Mouse (Mus musculus): ENCODE measurements around the gene Bcas3. TPM values are rescaled to one million over a fixed set of nuclear protein-coding genes. Genes with fewer than 3 reads are reported as not detected.

Gene Bcas3
- polyA plus RNA-seq, 1 experiment from 2014 or later = 19.1 TPM

DNA sequence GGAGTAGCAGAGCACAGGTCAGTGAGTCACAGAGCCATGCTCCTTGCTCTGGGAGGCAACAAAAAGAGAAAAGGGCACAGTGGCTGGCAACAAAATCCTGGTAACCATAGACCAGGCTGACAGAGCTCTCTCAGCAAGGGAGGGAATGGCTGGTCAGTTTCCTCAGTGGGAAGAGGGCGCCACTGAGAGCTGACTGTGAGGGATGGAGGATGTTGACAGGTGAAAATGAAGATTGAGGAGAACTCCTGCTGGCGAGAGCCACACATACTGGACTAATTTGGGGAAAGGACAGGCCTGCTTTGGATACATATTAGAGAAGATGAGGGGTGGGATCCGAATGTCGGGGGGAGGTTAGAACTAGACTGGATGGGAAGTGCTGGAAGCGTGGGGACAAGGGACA, 272.2 kb downstream of the Bcas3 start:
- Histone ChIP-seq H3K9ac (ENCODE audit: low read depth, low read length) (no peak overlapping the region), H3K4me2 (ENCODE audit: low read depth, low read length) (no peak overlapping the region)
- 61% methylated on average over 5 of the region's 5 CpGs for WGBS (ENCODE audit: insufficient replicate concordance)

DNA sequence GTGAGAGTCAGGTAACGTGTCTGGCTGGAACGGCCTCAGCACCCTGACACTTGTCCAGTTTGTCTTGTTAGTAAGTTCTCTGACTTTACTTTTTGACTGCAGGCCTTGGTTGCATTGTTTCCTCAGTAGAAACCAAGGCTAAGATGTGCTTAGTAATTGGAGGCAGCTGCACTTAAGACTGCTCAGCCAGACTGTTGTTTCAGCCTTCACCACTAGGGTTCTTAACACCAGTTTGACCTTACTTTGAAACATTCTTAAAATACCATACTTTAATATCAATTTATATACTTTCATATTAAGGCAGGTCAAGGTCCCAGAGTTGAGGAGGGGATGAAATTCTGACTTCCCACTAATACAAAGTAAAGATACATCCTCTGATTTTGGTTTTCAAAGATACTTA, 273.9 kb downstream of the Bcas3 start:
- WGBS (ENCODE audit: insufficient replicate concordance) = 80% methylated on average over 2 of the region's 2 CpGs
- no peaks in the 10 kb centered on the region for H3K27me3 ChIP-seq (ENCODE audit: control insufficient read depth, insufficient read depth, low read depth, low read length)
- H3K9ac ChIP-seq (ENCODE audit: low read depth, low read length) = no peak overlapping the region
- H3K27ac ChIP-seq (ENCODE audit: low read length) = no peak overlapping the region
- H3K36me3 ChIP-seq (ENCODE audit: control insufficient read depth, insufficient read depth) = no peaks in the 10 kb centered on the region
- peaks cover 8% of the 10 kb centered on the region for H3K4me1 ChIP-seq (ENCODE audit: control insufficient read depth, low read depth, low read length)
- H3K4me2 ChIP-seq (ENCODE audit: low read depth, low read length) = no peak overlapping the region
- H3K4me3 ChIP-seq (ENCODE audit: low read depth, low read length) = no peak overlapping the region
- ATAC-seq (ENCODE audit: low read depth) = no peak
- no peaks in the 10 kb centered on the region for H3K9me3 ChIP-seq (replicated peaks; ENCODE audit: control insufficient read depth, low read length)

More for the DNA sequence above, 272.2 kb downstream of the Bcas3 start:
- Histone ChIP-seq H3K4me3 (ENCODE audit: low read depth, low read length) (no peak overlapping the region), H3K9me3 (replicated peaks; ENCODE audit: control insufficient read depth, low read length) (no peaks in the 10 kb centered on the region), H3K36me3 (ENCODE audit: control insufficient read depth, insufficient read depth) (no peaks in the 10 kb centered on the region), H3K27ac (ENCODE audit: low read length) (no peak overlapping the region), H3K27me3 (ENCODE audit: control insufficient read depth, insufficient read depth, low read depth, low read length) (no peaks in the 10 kb centered on the region), H3K4me1 (ENCODE audit: control insufficient read depth, low read depth, low read length) (peaks cover 8% of the 10 kb centered on the region)
- ATAC-seq (ENCODE audit: low read depth) = no peak

DNA sequence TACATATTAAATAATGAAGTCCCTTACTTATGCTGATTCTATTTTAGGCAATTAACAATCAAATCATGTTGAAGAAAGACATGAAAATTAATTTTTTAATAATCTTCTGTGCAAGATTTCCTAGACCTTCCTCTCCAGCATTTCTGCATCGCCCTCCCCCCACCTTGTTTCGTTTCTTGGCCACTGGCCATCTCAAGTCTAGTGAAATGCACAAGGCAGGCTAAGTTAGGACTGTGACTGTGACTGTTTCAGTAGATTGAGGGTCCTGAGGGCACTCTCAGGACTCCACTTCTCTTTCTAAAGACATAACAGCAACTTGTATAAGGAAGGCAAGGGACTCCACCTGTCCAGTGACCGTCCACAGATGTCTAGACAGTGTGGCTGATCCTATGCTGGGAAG, 274.4 kb downstream of the Bcas3 start:
- H3K27ac ChIP-seq (ENCODE audit: low read length) = no peak overlapping the region
- WGBS (ENCODE audit: insufficient replicate concordance) = 80% methylated on average over 3 of the region's 3 CpGs
- no peak overlapping the region for H3K4me2 ChIP-seq (ENCODE audit: low read depth, low read length)

DNA sequence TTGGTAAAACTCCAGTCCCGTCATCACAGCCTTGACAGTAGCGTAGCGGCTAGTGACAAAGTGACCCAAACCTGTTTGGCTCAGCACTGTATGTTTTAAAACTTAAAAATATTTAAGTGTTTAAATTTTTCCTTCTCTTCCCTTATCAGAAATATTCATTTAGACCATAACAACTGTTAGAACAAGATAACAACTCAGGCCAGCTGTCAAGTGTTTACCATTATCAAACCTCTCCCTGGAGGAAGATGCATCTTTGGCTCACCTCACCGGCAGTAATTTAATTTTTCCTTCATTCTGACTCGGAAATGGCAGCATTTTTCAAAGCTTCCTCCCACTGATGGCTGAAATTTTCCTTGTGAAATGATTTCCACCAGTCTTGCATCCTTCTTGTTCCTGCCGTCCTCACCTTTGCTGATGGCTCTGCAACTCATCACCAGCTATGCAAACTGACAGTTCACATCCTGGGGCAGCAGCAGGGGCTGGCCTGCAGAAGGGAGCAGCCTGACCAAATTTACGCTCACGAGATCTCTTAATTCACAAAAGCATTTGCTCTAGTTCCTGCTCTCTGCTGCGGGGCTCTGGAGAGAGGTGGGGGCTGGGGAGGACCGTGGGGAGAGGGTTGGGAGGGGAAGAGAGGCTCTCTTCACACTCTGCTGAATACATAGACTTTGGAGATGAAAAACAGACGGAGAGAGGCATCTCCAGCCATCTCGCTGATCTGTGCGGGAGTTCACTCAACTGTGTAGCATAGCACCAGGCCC, 275.5 kb downstream of the Bcas3 start:
- peaks cover 10% of the 10 kb centered on the region for H3K4me1 ChIP-seq (ENCODE audit: control insufficient read depth, low read depth, low read length)
- no peak for ATAC-seq (ENCODE audit: low read depth)
- H3K4me2 ChIP-seq (ENCODE audit: low read depth, low read length) = no peak overlapping the region
- H3K9me3 ChIP-seq (replicated peaks; ENCODE audit: control insufficient read depth, low read length) = no peaks in the 10 kb centered on the region
- H3K4me3 ChIP-seq (ENCODE audit: low read depth, low read length) = no peak overlapping the region
- WGBS (ENCODE audit: insufficient replicate concordance) = 50% methylated on average over 13 of the region's 13 CpGs
- no peaks in the 10 kb centered on the region for H3K27me3 ChIP-seq (ENCODE audit: control insufficient read depth, insufficient read depth, low read depth, low read length)
- no peaks in the 10 kb centered on the region for H3K36me3 ChIP-seq (ENCODE audit: control insufficient read depth, insufficient read depth)
- H3K27ac ChIP-seq (ENCODE audit: low read length) = no peak overlapping the region
- no peak overlapping the region for H3K9ac ChIP-seq (ENCODE audit: low read depth, low read length)

More for the DNA sequence above, 274.4 kb downstream of the Bcas3 start:
- no peak for ATAC-seq (ENCODE audit: low read depth)
- no peaks in the 10 kb centered on the region for H3K36me3 ChIP-seq (ENCODE audit: control insufficient read depth, insufficient read depth)
- no peaks in the 10 kb centered on the region for H3K27me3 ChIP-seq (ENCODE audit: control insufficient read depth, insufficient read depth, low read depth, low read length)
- no peaks in the 10 kb centered on the region for H3K9me3 ChIP-seq (replicated peaks; ENCODE audit: control insufficient read depth, low read length)
- no peak overlapping the region for H3K4me3 ChIP-seq (ENCODE audit: low read depth, low read length)
- H3K4me1 ChIP-seq (ENCODE audit: control insufficient read depth, low read depth, low read length) = peaks cover 8% of the 10 kb centered on the region
- H3K9ac ChIP-seq (ENCODE audit: low read depth, low read length) = no peak overlapping the region

DNA sequence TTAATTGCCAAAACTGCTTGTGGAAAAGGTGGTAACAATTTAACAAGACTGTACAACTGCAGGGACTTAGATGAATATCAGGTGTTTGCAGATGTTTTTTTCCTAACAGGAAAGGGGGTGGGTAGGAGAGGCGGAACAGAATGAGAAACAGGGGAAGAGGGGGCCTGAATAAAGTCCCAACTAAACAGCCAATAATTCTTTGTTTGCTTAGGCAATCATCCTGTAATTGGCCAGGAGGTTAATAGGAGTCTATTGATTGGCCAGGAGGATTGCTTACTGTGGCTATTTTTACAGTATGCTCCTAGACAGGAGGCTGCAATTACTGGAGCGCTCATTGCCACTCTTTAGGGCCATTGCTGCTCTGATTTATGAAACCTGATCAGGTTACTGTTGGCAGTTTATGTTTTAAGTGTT, 279.6 kb downstream of the Bcas3 start:
- H3K27ac ChIP-seq (ENCODE audit: low read length) = no peak overlapping the region
- WGBS (ENCODE audit: insufficient replicate concordance) = 45% methylated on average over 2 of the region's 2 CpGs
- ATAC-seq (ENCODE audit: low read depth) = no peak

DNA sequence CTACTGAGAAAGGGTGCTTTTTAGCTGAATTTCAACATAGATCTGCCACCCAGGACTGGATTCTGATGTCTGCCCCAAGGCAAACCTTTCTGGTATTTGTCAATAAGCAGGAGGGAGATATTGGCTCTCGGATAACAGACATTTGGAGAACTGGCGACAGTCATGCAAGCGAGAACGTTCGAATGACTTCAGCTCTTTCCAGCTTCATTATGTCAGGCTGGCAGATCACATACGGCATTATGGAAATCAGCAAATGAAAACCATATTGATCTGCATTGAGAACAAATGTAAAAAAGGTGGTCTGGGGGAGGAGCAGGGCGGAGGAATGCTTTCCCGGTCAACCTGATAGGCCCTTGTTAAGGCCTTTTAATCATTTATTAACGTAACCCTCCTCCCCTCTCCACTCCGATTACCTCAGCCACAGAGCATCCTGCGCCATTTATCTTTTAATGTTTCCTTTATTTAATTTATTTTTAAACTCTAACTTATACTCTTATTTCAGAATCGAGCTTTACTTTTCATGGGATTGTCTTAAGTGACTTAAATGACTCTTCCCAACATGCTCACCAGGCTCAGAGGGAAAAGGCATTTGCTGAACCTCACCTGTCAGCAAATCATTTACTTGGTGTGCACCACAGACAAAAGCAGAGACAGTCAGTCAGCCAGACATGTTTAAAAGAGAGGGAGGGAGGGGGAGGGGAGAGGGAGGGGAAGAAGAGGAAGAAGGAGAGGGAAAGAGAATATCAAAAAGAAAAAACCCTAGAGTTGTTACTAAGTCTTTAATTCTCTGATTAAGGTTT, 285.9 kb downstream of the Bcas3 start:
- Histone ChIP-seq H3K4me1 (ENCODE audit: control insufficient read depth, low read depth, low read length) (peaks cover 6% of the 10 kb centered on the region), H3K4me3 (ENCODE audit: low read depth, low read length) (peak overlapping the region; percentile 28), H3K27me3 (ENCODE audit: control insufficient read depth, insufficient read depth, low read depth, low read length) (no peaks in the 10 kb centered on the region), H3K36me3 (ENCODE audit: control insufficient read depth, insufficient read depth) (no peaks in the 10 kb centered on the region), H3K27ac (ENCODE audit: low read length) (no peak overlapping the region), H3K9ac (ENCODE audit: low read depth, low read length) (no peak overlapping the region), H3K4me2 (ENCODE audit: low read depth, low read length) (peak overlapping the region; percentile 14; the same call in 1 of the 2 replicates), H3K9me3 (replicated peaks; ENCODE audit: control insufficient read depth, low read length) (no peaks in the 10 kb centered on the region)
- 0 out of 2 replicates have a peak, but pooled peaks have one; percentile 32 for ATAC-seq (ENCODE audit: low read depth)
- WGBS (ENCODE audit: insufficient replicate concordance) = 74% methylated on average over 12 of the region's 12 CpGs

More for the DNA sequence above, 279.6 kb downstream of the Bcas3 start:
- Histone ChIP-seq H3K27me3 (ENCODE audit: control insufficient read depth, insufficient read depth, low read depth, low read length) (no peaks in the 10 kb centered on the region), H3K36me3 (ENCODE audit: control insufficient read depth, insufficient read depth) (no peaks in the 10 kb centered on the region), H3K9me3 (replicated peaks; ENCODE audit: control insufficient read depth, low read length) (no peaks in the 10 kb centered on the region), H3K9ac (ENCODE audit: low read depth, low read length) (no peak overlapping the region), H3K4me1 (ENCODE audit: control insufficient read depth, low read depth, low read length) (peaks cover 10% of the 10 kb centered on the region), H3K4me3 (ENCODE audit: low read depth, low read length) (no peak overlapping the region), H3K4me2 (ENCODE audit: low read depth, low read length) (no peak overlapping the region)

DNA sequence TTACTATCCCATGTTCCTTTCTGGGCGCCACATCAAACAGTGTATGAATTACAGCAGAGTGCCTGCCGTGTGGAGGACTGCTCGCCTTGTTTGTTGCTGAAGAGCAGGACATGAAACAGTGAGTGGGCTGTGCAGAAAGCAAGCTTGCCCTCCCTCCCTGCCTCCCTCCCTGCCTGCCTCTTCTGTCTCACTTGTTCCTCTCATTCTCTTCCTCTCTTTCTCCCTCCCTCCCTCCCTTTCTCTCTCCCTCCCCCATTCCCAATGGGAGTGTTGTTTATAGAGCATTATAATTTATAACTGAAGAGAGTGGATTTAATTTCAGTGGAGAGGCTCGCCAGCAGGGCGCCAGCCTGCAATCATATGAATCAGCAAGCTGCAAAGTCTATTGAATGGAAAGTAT, 287.7 kb downstream of the Bcas3 start:
- Histone ChIP-seq H3K36me3 (ENCODE audit: control insufficient read depth, insufficient read depth) (no peaks in the 10 kb centered on the region), H3K27ac (ENCODE audit: low read length) (no peak overlapping the region), H3K27me3 (ENCODE audit: control insufficient read depth, insufficient read depth, low read depth, low read length) (no peaks in the 10 kb centered on the region), H3K9ac (ENCODE audit: low read depth, low read length) (no peak overlapping the region), H3K4me2 (ENCODE audit: low read depth, low read length) (no peak overlapping the region), H3K9me3 (replicated peaks; ENCODE audit: control insufficient read depth, low read length) (no peaks in the 10 kb centered on the region), H3K4me3 (ENCODE audit: low read depth, low read length) (no peak overlapping the region), H3K4me1 (ENCODE audit: control insufficient read depth, low read depth, low read length) (peaks cover 20% of the 10 kb centered on the region)
- no peak for ATAC-seq (ENCODE audit: low read depth)
- WGBS (ENCODE audit: insufficient replicate concordance) = 37% methylated on average over 5 of the region's 5 CpGs

DNA sequence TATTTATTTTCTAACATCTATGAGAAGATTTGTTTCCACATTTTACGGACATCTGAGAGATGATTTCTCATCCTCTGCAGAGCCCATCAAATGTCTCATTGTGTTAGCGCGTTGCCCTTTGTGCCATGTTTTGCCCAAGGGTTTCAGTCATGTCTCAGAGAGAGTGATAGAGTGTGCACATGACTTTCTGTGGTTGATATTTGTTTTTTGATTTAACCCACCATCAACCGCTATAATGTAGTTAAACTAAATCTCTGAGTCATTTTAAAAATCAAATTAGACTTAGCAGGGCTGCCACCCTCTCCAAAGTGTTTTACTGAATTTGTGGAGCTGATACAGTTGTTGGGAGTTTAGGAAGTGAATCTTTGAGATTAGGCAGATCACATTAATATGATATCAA, 288.5 kb downstream of the Bcas3 start:
- ATAC-seq (ENCODE audit: low read depth) = no peak
- Histone ChIP-seq H3K27ac (ENCODE audit: low read length) (no peak overlapping the region), H3K9ac (ENCODE audit: low read depth, low read length) (no peak overlapping the region), H3K27me3 (ENCODE audit: control insufficient read depth, insufficient read depth, low read depth, low read length) (no peaks in the 10 kb centered on the region), H3K4me1 (ENCODE audit: control insufficient read depth, low read depth, low read length) (peaks cover 20% of the 10 kb centered on the region), H3K4me2 (ENCODE audit: low read depth, low read length) (no peak overlapping the region), H3K4me3 (ENCODE audit: low read depth, low read length) (no peak overlapping the region), H3K9me3 (replicated peaks; ENCODE audit: control insufficient read depth, low read length) (no peaks in the 10 kb centered on the region), H3K36me3 (ENCODE audit: control insufficient read depth, insufficient read depth) (no peaks in the 10 kb centered on the region)
- WGBS (ENCODE audit: insufficient replicate concordance) = 73% methylated on average over 4 of the region's 4 CpGs

DNA sequence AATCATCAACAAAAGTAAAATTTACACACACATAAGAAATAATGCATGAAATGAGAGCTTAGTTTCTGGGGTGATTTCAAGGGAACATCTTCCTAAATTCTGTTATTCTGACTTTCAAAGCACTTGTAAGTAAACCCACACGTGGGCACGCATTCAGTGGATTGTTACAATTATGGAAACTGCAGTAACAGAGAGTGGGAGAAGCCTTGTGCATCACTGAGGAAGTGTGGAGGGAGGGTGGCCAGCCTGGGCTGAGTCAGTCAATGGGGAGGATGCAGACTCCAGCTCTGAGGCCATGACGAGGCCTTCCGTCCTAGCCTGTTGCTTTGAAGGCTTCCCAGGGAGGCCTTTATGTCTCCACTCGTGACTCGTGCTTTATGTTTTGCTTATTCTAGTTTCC, 289.6 kb downstream of the Bcas3 start:
- Histone ChIP-seq H3K4me3 (ENCODE audit: low read depth, low read length) (no peak overlapping the region), H3K9me3 (replicated peaks; ENCODE audit: control insufficient read depth, low read length) (no peaks in the 10 kb centered on the region), H3K4me2 (ENCODE audit: low read depth, low read length) (no peak overlapping the region), H3K9ac (ENCODE audit: low read depth, low read length) (no peak overlapping the region), H3K4me1 (ENCODE audit: control insufficient read depth, low read depth, low read length) (peaks cover 20% of the 10 kb centered on the region), H3K27ac (ENCODE audit: low read length) (no peak overlapping the region), H3K27me3 (ENCODE audit: control insufficient read depth, insufficient read depth, low read depth, low read length) (no peaks in the 10 kb centered on the region), H3K36me3 (ENCODE audit: control insufficient read depth, insufficient read depth) (no peaks in the 10 kb centered on the region)
- WGBS (ENCODE audit: insufficient replicate concordance) = 64% methylated on average over 6 of the region's 6 CpGs
- ATAC-seq (ENCODE audit: low read depth) = no peak
